Mouse (Mus musculus): ENCODE results near the gene Stard7. TPM values are rescaled to one million over a fixed set of nuclear protein-coding genes. Genes with fewer than 3 reads are reported as not detected.

The Stard7 gene
- 45.0 and 45.7 TPM in 2 replicates for polyA plus RNA-seq (2011; ENCODE audit: insufficient read depth, insufficient read length, low read depth, missing spikeins)

DNA sequence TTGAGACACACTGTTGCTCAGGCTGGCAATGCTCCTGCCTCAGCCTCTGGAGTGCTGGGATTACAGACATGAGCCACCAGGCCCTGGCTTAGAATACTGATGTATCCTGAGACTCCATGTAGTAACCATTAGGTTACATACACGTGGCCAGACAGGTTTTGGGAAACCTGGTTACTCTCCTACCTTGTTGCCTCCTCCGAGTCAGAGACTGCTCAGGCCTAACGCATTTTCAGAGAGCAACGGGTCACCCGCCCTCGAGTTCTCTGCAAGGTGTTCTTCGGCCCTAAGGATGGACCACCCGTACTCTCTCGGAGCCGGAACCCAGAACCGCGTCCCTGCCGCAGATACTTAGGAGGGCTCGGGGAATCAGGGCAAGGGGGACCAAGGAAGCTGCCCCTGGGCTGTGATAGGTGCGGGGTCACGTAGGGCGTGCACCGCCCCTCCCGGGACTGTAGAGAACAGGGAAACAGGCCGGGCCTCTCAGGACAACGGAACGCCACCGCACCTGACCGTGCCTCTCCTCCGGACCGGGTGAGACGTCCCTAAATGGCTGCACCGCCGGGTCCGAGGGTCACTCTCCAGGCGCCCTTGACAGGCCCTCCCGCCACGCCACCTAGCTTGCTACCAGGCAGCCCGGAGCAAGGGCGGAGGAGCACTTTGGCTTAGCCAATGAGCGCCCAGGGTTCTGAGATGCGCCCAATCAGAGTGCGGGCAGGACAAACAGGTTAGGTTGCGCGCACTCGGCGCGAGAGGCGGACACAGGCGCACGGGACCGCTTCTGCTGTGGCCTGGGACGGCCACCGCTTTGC, at the start of gene Stard7:
Stard7 (plus strand) TSS at position 728 of the 809 bp plus-strand sequence.
- Histone ChIP-seq H3K4me1 (ENCODE audit: control insufficient read depth, insufficient read depth, low read length) (no peaks in the 10 kb centered on the region), H3K4me3 (ENCODE audit: low read depth, low read length) (peak within 1 kb of the TSS; percentile 97), H3K36me3 (ENCODE audit: control insufficient read depth, insufficient read depth, low read length, poor library complexity, severe bottlenecking) (no peaks in the 10 kb centered on the region), H3K9me3 (replicated peaks; ENCODE audit: control insufficient read depth, insufficient read depth, low read length, poor library complexity, severe bottlenecking) (no peaks in the 10 kb centered on the region), H3K27me3 (ENCODE audit: control insufficient read depth, insufficient read depth, low read length, poor library complexity, severe bottlenecking) (no peaks in the 10 kb centered on the region), H3K9ac (ENCODE audit: low read depth, poor library complexity, severe bottlenecking) (peak within 1 kb of the TSS; percentile 93), H3K27ac (ENCODE audit: insufficient read depth, low read length) (peak within 1 kb of the TSS; percentile 39; the same call in 1 of the 2 replicates)
- peak; percentile 74 for TF ChIP-seq POLR2A (IDR thresholded peaks at IDR 0.05; ENCODE audit: insufficient read depth, low read length)
- TF ChIP-seq EP300 (IDR thresholded peaks at IDR 0.05; ENCODE audit: insufficient read depth, low read depth, low read length): no peak
- no peak for TF ChIP-seq CTCF (IDR thresholded peaks at IDR 0.05; ENCODE audit: low read depth, low read length)

DNA sequence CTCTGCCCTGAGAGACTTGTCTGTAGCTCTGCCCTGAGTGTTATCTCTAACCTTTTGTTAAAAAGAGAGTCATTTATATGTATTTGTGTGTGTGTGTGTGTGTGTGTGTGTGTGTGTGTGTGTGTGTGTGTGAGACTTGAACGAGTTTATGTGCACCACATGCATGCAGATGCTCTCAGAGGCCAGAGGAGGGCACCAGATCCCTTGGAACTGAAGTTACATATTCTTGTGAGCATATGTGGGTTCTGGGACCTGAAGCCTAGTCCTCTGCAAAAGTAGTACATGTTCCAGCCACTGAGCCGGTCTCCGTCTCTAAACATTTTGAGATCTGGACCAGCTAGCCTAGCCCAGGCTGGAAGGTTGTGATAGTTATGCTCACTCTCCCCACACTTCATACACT, 44.8 kb upstream of the Stard7 start:
- peaks cover 11% of the 10 kb centered on the region for H3K9me3 ChIP-seq (replicated peaks; ENCODE audit: control insufficient read depth, insufficient read depth, low read length, poor library complexity, severe bottlenecking)
- no peak overlapping the region for H3K27ac ChIP-seq (ENCODE audit: insufficient read depth, low read length)
- H3K4me1 ChIP-seq (ENCODE audit: control insufficient read depth, insufficient read depth, low read length): no peaks in the 10 kb centered on the region
- H3K4me3 ChIP-seq (ENCODE audit: low read depth, low read length): no peak overlapping the region
- TF ChIP-seq CTCF (IDR thresholded peaks at IDR 0.05; ENCODE audit: low read depth, low read length) (no peak), POLR2A (IDR thresholded peaks at IDR 0.05; ENCODE audit: insufficient read depth, low read length) (no peak), EP300 (IDR thresholded peaks at IDR 0.05; ENCODE audit: insufficient read depth, low read depth, low read length) (no peak)
- H3K36me3 ChIP-seq (ENCODE audit: control insufficient read depth, insufficient read depth, low read length, poor library complexity, severe bottlenecking): peaks cover 88% of the 10 kb centered on the region
- H3K9ac ChIP-seq (ENCODE audit: low read depth, poor library complexity, severe bottlenecking): no peak overlapping the region
- no peaks in the 10 kb centered on the region for H3K27me3 ChIP-seq (ENCODE audit: control insufficient read depth, insufficient read depth, low read length, poor library complexity, severe bottlenecking)

DNA sequence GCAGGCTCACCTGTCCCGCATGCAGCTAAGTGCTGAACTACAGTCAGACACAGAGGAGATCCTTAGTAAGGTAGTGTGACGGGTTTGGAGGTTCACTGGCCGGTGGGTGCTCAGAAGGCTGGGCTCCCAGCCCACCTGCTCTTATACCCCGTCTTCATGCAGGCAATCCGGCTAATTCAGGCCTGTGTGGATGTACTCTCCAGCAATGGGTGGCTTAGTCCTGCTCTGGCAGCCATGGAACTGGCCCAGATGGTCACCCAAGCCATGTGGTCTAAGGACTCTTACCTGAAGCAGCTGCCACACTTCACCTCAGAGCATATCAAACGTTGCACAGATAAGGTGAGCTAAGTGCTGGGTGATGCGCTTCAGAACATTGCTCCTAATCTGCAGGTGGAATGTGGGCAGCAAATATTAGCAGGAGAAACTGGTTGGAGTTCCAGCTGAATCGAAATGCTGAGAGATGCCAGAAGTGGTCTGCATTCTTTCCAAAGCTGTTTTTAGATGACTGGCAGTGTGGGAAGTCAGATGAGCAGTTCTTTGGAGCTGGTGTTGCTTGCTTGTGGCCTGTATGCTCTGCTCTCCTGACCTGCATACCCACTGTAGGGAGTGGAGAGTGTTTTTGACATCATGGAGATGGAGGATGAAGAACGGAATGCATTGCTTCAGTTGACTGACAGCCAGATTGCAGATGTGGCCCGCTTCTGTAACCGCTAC, 32.0 kb upstream of the Stard7 start:
- peaks cover 70% of the 10 kb centered on the region for H3K36me3 ChIP-seq (ENCODE audit: control insufficient read depth, insufficient read depth, low read length, poor library complexity, severe bottlenecking)
- H3K27ac ChIP-seq (ENCODE audit: insufficient read depth, low read length): no peak overlapping the region
- no peaks in the 10 kb centered on the region for H3K9me3 ChIP-seq (replicated peaks; ENCODE audit: control insufficient read depth, insufficient read depth, low read length, poor library complexity, severe bottlenecking)
- no peak overlapping the region for H3K4me3 ChIP-seq (ENCODE audit: low read depth, low read length)
- H3K9ac ChIP-seq (ENCODE audit: low read depth, poor library complexity, severe bottlenecking): no peak overlapping the region
- no peaks in the 10 kb centered on the region for H3K27me3 ChIP-seq (ENCODE audit: control insufficient read depth, insufficient read depth, low read length, poor library complexity, severe bottlenecking)
- H3K4me1 ChIP-seq (ENCODE audit: control insufficient read depth, insufficient read depth, low read length): no peaks in the 10 kb centered on the region
- TF ChIP-seq EP300 (IDR thresholded peaks at IDR 0.05; ENCODE audit: insufficient read depth, low read depth, low read length) (no peak), CTCF (IDR thresholded peaks at IDR 0.05; ENCODE audit: low read depth, low read length) (no peak), POLR2A (IDR thresholded peaks at IDR 0.05; ENCODE audit: insufficient read depth, low read length) (no peak)

DNA sequence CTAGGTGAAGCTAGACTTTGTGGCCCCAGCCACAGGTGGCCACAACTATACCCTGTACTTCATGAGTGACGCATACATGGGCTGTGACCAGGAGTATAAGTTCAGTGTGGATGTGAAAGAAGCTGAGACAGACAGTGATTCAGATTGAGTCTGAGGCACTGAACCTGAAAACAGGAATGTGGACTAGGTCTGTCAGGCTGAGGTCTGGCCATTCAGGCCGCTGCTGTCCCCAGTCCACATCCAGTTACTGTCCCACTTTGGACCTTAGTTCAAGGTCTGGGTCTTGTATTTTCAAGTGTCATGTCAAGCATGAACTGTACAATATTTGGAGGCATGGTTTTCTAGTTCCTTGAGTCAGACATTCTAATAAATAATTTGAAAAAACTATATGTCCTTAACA, 30.0 kb upstream of the Stard7 start:
- H3K36me3 ChIP-seq (ENCODE audit: control insufficient read depth, insufficient read depth, low read length, poor library complexity, severe bottlenecking): peaks cover 60% of the 10 kb centered on the region
- no peaks in the 10 kb centered on the region for H3K9me3 ChIP-seq (replicated peaks; ENCODE audit: control insufficient read depth, insufficient read depth, low read length, poor library complexity, severe bottlenecking)
- no peak overlapping the region for H3K4me3 ChIP-seq (ENCODE audit: low read depth, low read length)
- H3K4me1 ChIP-seq (ENCODE audit: control insufficient read depth, insufficient read depth, low read length): no peaks in the 10 kb centered on the region
- no peak overlapping the region for H3K27ac ChIP-seq (ENCODE audit: insufficient read depth, low read length)
- H3K9ac ChIP-seq (ENCODE audit: low read depth, poor library complexity, severe bottlenecking): no peak overlapping the region
- H3K27me3 ChIP-seq (ENCODE audit: control insufficient read depth, insufficient read depth, low read length, poor library complexity, severe bottlenecking): no peaks in the 10 kb centered on the region
- TF ChIP-seq POLR2A (IDR thresholded peaks at IDR 0.05; ENCODE audit: insufficient read depth, low read length) (no peak), CTCF (IDR thresholded peaks at IDR 0.05; ENCODE audit: low read depth, low read length) (no peak), EP300 (IDR thresholded peaks at IDR 0.05; ENCODE audit: insufficient read depth, low read depth, low read length) (no peak)

DNA sequence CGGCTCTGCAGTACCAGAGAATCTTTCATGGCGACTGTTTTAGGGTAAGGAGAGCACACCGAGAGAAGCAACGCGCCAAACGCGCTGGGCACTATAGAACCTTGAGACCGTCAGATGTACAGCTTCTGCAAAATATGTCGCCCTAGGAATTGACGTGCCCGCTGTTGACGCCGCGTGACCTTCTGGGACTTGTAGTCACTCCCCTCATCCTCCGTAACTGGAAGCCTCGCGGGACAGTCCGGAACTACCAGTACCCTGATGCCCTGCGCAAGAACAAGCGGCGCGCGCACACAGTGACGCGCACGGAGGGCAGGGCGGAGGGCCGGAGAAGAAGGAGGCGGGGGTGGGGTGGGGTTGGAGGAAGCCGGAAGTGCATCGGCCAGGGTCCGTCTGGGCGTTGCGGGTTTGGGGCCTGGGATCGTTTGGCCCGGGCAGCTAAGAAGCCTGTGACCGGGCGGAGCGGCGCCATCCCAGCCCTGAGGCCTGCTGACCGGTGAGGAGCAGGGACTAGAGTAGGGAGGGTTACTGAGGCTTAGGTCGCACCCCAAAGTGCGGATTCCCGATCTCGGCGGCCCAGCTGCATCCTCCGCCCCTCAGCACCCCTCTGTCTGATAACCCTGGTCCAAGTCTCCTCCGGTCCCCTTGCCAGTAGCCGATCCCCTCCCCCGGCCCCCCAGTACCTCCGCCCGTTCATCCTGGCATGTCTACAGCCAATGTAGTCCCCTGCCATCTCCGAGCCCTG, 22.3 kb upstream of the Stard7 start, which contains the start of the genes Ciao1 and Tmem127:
Ciao1 (minus strand) TSS at position 225 of the 742 bp plus-strand sequence.
Tmem127 (plus strand) TSS at position 317 of the 742 bp plus-strand sequence.
- H3K9ac ChIP-seq (ENCODE audit: low read depth, poor library complexity, severe bottlenecking): peak within 1 kb of the TSS; percentile 89
- peak within 1 kb of the TSS; percentile 94 for H3K4me3 ChIP-seq (ENCODE audit: low read depth, low read length)
- H3K27me3 ChIP-seq (ENCODE audit: control insufficient read depth, insufficient read depth, low read length, poor library complexity, severe bottlenecking): no peaks in the 10 kb centered on the region
- TF ChIP-seq POLR2A (IDR thresholded peaks at IDR 0.05; ENCODE audit: insufficient read depth, low read length): peak; percentile 38
- no peak for TF ChIP-seq EP300 (IDR thresholded peaks at IDR 0.05; ENCODE audit: insufficient read depth, low read depth, low read length)
- TF ChIP-seq CTCF (IDR thresholded peaks at IDR 0.05; ENCODE audit: low read depth, low read length): no peak
- H3K9me3 ChIP-seq (replicated peaks; ENCODE audit: control insufficient read depth, insufficient read depth, low read length, poor library complexity, severe bottlenecking): no peaks in the 10 kb centered on the region
- peaks cover 3% of the 10 kb centered on the region for H3K4me1 ChIP-seq (ENCODE audit: control insufficient read depth, insufficient read depth, low read length)
- H3K27ac ChIP-seq (ENCODE audit: insufficient read depth, low read length): no peak within 1 kb of the TSS
- peaks cover 4% of the 10 kb centered on the region; the same call in 1 of the 2 replicates for H3K36me3 ChIP-seq (ENCODE audit: control insufficient read depth, insufficient read depth, low read length, poor library complexity, severe bottlenecking)
